Mouse (Mus musculus): ENCODE results near the gene Pfas. TPM values are rescaled to one million over a fixed set of nuclear protein-coding genes. Genes with fewer than 3 reads are reported as not detected.

The Pfas gene
- polyA plus RNA-seq, 1 experiment = not detected

- TF ChIP-seq CTCF (IDR thresholded peaks at IDR 0.05; ENCODE audit: insufficient read depth, low read depth, low read length) (no peak), POLR2A (IDR thresholded peaks at IDR 0.05; ENCODE audit: insufficient read depth, low read depth, low read length) (no peak)
- WGBS = 1% methylated on average over 54 of the region's 54 CpGs
- Histone ChIP-seq H3K4me3 (ENCODE audit: insufficient read depth, low read depth, low read length) (peak within 1 kb of the TSS; percentile 62), H3K27ac (ENCODE audit: insufficient read depth, low read depth, low read length) (no peak within 1 kb of the TSS), H3K4me1 (ENCODE audit: control insufficient read depth, insufficient read depth, low read length) (peaks cover 4% of the 10 kb centered on the region)
Measured at GRCm38 (mm10) chr11:69045531-69046394, 37.5 kb upstream of the Pfas start, which contains the start of gene Aurkb. TSS of gene Aurkb (plus strand) at chr11:69045647.

GRCm38 (mm10) chr11:69038173-69038572 is 29.9 kb upstream of the Pfas start:
- Histone ChIP-seq H3K27ac (ENCODE audit: insufficient read depth, low read depth, low read length) (no peak overlapping the region), H3K4me3 (ENCODE audit: insufficient read depth, low read depth, low read length) (no peak overlapping the region), H3K4me1 (ENCODE audit: control insufficient read depth, insufficient read depth, low read length) (peaks cover 10% of the 10 kb centered on the region)
- WGBS = 79% methylated on average over 5 of the region's 5 CpGs
- TF ChIP-seq CTCF (IDR thresholded peaks at IDR 0.05; ENCODE audit: insufficient read depth, low read depth, low read length) (no peak), POLR2A (IDR thresholded peaks at IDR 0.05; ENCODE audit: insufficient read depth, low read depth, low read length) (no peak)

- Histone ChIP-seq H3K4me1 (ENCODE audit: control insufficient read depth, insufficient read depth, low read length) (peaks cover 10% of the 10 kb centered on the region), H3K27ac (ENCODE audit: insufficient read depth, low read depth, low read length) (peak overlapping the region; percentile 90), H3K4me3 (ENCODE audit: insufficient read depth, low read depth, low read length) (peak overlapping the region; percentile 88)
- WGBS = under 1% methylated on average over 34 of the region's 34 CpGs
- TF ChIP-seq CTCF (IDR thresholded peaks at IDR 0.05; ENCODE audit: insufficient read depth, low read depth, low read length) = no peak
- no peak for TF ChIP-seq POLR2A (IDR thresholded peaks at IDR 0.05; ENCODE audit: insufficient read depth, low read depth, low read length)
Measured at GRCm38 (mm10) chr11:69037231-69038061, 29.2 kb upstream of the Pfas start.

- H3K4me1 ChIP-seq (ENCODE audit: control insufficient read depth, insufficient read depth, low read length) = peaks cover 10% of the 10 kb centered on the region
- H3K4me3 ChIP-seq (ENCODE audit: insufficient read depth, low read depth, low read length) = peak overlapping the region; percentile 88
- peak overlapping the region; percentile 90 for H3K27ac ChIP-seq (ENCODE audit: insufficient read depth, low read depth, low read length)
- TF ChIP-seq POLR2A (IDR thresholded peaks at IDR 0.05; ENCODE audit: insufficient read depth, low read depth, low read length) (no peak), CTCF (IDR thresholded peaks at IDR 0.05; ENCODE audit: insufficient read depth, low read depth, low read length) (no peak)
- 8% methylated on average over 20 of the region's 20 CpGs for WGBS
Measured at GRCm38 (mm10) chr11:69036486-69037230, 28.4 kb upstream of the Pfas start.

GRCm38 (mm10) chr11:69035849-69036248 is 27.6 kb upstream of the Pfas start:
- TF ChIP-seq POLR2A (IDR thresholded peaks at IDR 0.05; ENCODE audit: insufficient read depth, low read depth, low read length) (no peak), CTCF (IDR thresholded peaks at IDR 0.05; ENCODE audit: insufficient read depth, low read depth, low read length) (peak; percentile 72)
- H3K27ac ChIP-seq (ENCODE audit: insufficient read depth, low read depth, low read length) = peak overlapping the region; percentile 43
- H3K4me1 ChIP-seq (ENCODE audit: control insufficient read depth, insufficient read depth, low read length) = peaks cover 10% of the 10 kb centered on the region
- 3% methylated on average over 8 of the region's 8 CpGs for WGBS
- peak overlapping the region; percentile 31 for H3K4me3 ChIP-seq (ENCODE audit: insufficient read depth, low read depth, low read length)

GRCm38 (mm10) chr11:69035411-69035810 is 27.2 kb upstream of the Pfas start:
- 83% methylated on average over 9 of the region's 9 CpGs for WGBS
- Histone ChIP-seq H3K27ac (ENCODE audit: insufficient read depth, low read depth, low read length) (peak overlapping the region; percentile 29; the same call in 1 of the 2 replicates), H3K4me3 (ENCODE audit: insufficient read depth, low read depth, low read length) (peak overlapping the region; percentile 12; the same call in 1 of the 2 replicates), H3K4me1 (ENCODE audit: control insufficient read depth, insufficient read depth, low read length) (peaks cover 10% of the 10 kb centered on the region)
- TF ChIP-seq POLR2A (IDR thresholded peaks at IDR 0.05; ENCODE audit: insufficient read depth, low read depth, low read length) (no peak), CTCF (IDR thresholded peaks at IDR 0.05; ENCODE audit: insufficient read depth, low read depth, low read length) (no peak)

GRCm38 (mm10) chr11:69034585-69034984 is 26.3 kb upstream of the Pfas start:
- H3K27ac ChIP-seq (ENCODE audit: insufficient read depth, low read depth, low read length) = no peak overlapping the region
- H3K4me1 ChIP-seq (ENCODE audit: control insufficient read depth, insufficient read depth, low read length) = peaks cover 10% of the 10 kb centered on the region
- H3K4me3 ChIP-seq (ENCODE audit: insufficient read depth, low read depth, low read length) = no peak overlapping the region
- TF ChIP-seq CTCF (IDR thresholded peaks at IDR 0.05; ENCODE audit: insufficient read depth, low read depth, low read length) = no peak
- no peak for TF ChIP-seq POLR2A (IDR thresholded peaks at IDR 0.05; ENCODE audit: insufficient read depth, low read depth, low read length)
- WGBS = 92% methylated on average over 3 of the region's 3 CpGs

GRCm38 (mm10) chr11:69033552-69033951 is 25.3 kb upstream of the Pfas start:
- H3K4me1 ChIP-seq (ENCODE audit: control insufficient read depth, insufficient read depth, low read length) = peaks cover 10% of the 10 kb centered on the region
- 85% methylated on average over 9 of the region's 9 CpGs for WGBS
- H3K27ac ChIP-seq (ENCODE audit: insufficient read depth, low read depth, low read length) = no peak overlapping the region

More at GRCm38 (mm10) chr11:69033552-69033951, 25.3 kb upstream of the Pfas start:
- TF ChIP-seq CTCF (IDR thresholded peaks at IDR 0.05; ENCODE audit: insufficient read depth, low read depth, low read length) = no peak
- no peak for TF ChIP-seq POLR2A (IDR thresholded peaks at IDR 0.05; ENCODE audit: insufficient read depth, low read depth, low read length)
- no peak overlapping the region for H3K4me3 ChIP-seq (ENCODE audit: insufficient read depth, low read depth, low read length)
